Mouse (Mus musculus) midbrain, postnatal 0 days (tissue): Measurements from ENCODE around the gene Scd1. TPM values are rescaled to one million over a fixed set of nuclear protein-coding genes. Genes with fewer than 3 reads are reported as not detected.

Source experiments
- ATAC-seq: fragments of 200-750 bp; cut with Nextera tagmentation; 2 replicates; pipeline ENCODE4 v1.8.0; 2017; ENCODE audit warnings: moderate number of reproducible peaks, mild to moderate bottlenecking, moderate TSS enrichment, moderate library complexity; ENCODE audit not compliant: low FRiP score
- DNase-seq: peaks from one replicate; pipeline ENCODE4 v3.0.0-alpha.2; 2015; ENCODE audit warnings: low spot score
- H3K27ac ChIP-seq: fragments of 300-500 bp; sonication (generic); 2 replicates; pipeline ENCODE4 v1.5.1; 2014; ENCODE audit warnings: low read depth, mild to moderate bottlenecking, low read length, mixed read lengths
- H3K27me3 ChIP-seq: fragments of 300-500 bp; sonication (generic); 2 replicates; pipeline ENCODE4 v1.6.1; 2014; ENCODE audit warnings: low read length, control low read depth, mixed read lengths; ENCODE audit not compliant: insufficient read depth
- H3K36me3 ChIP-seq: fragments of 300-500 bp; sonication (generic); 2 replicates; pipeline ENCODE4 v1.6.1; 2014; ENCODE audit warnings: low read length, control low read depth, mixed read lengths; ENCODE audit not compliant: insufficient read depth
- H3K4me1 ChIP-seq: fragments of 300-500 bp; sonication (generic); 2 replicates; pipeline ENCODE4 v1.6.1; 2014; ENCODE audit warnings: mild to moderate bottlenecking, control low read depth, antibody characterized with exemption, low read length, mixed read lengths; ENCODE audit not compliant: insufficient read depth
- H3K4me2 ChIP-seq: fragments of 300-500 bp; sonication (generic); 2 replicates; pipeline ENCODE4 v1.6.1; 2014; ENCODE audit warnings: low read depth, mild to moderate bottlenecking, low read length, mixed read lengths; ENCODE audit not compliant: poor library complexity, severe bottlenecking
- H3K4me3 ChIP-seq: fragments of 300-500 bp; sonication (generic); 2 replicates; pipeline ENCODE4 v1.5.1; 2014; ENCODE audit warnings: low read depth, mild to moderate bottlenecking, low read length, moderate library complexity
- H3K9ac ChIP-seq: fragments of 300-500 bp; sonication (generic); replicated peaks from 2 replicates; pipeline ENCODE4 v1.6.1; 2014; ENCODE audit warnings: mild to moderate bottlenecking, low read length, moderate library complexity, mixed read lengths; ENCODE audit not compliant: poor library complexity, severe bottlenecking
- H3K9me3 ChIP-seq: fragments of 300-500 bp; sonication (generic); 2 replicates; pipeline ENCODE4 v1.6.1; 2016; ENCODE audit warnings: low read length, control low read depth
- CTCF ChIP-seq: IDR thresholded peaks from 2 replicates; pipeline ENCODE4 v1.5.1; 2016; ENCODE audit warnings: antibody characterized with exemption, mild to moderate bottlenecking
- WGBS: fragments of 180-500 bp; shearing (Covaris S2); extraction: QIAGEN DNeasy Blood & Tissue Kit; methylation state at CpG from one replicate; pipeline ENCODE4 v1.1.7; 2014; 5-methylcytosine and 5-hydroxymethylcytosine counted together
- polyA plus RNA-seq: library from polyadenylated mRNA; unstranded; fragments of >200 nt; fragmentation: Nextera tagmentation; extraction: Ambion mirVana; gene quantifications from 2 replicates; pipeline ENCODE4 v1.2.1, GENCODE M21; 2015
- total RNA-seq: library from RNA; depleted of rRNA; stranded (reverse); fragments of >200 nt; gene quantifications from 2 replicates; pipeline ENCODE4 v1.2.3, GENCODE M21; 2014; rRNA removed

Gene Scd1
- total and polyA plus RNA-seq, 2 experiments from 2014 or later = 7.1 to 42.3 TPM

- Histone ChIP-seq H3K4me3 (no peak overlapping the region), H3K4me2 (no peak overlapping the region), H3K9ac (no peak overlapping the region), H3K36me3 (no peaks in the 10 kb centered on the region), H3K9me3 (no peaks in the 10 kb centered on the region), H3K27ac (no peak overlapping the region), H3K4me1 (no peaks in the 10 kb centered on the region), H3K27me3 (no peaks in the 10 kb centered on the region)
- DNase-seq (no peak), ATAC-seq (no peak)
- WGBS = 87% methylated on average over 7 of the region's 7 CpGs
- TF ChIP-seq CTCF = no peak
Observed at GRCm38 (mm10) chr19:44351756-44352155, 55.9 kb downstream of the Scd1 start.

- no peak overlapping the region for H3K9ac ChIP-seq
- no peak overlapping the region for H3K27ac ChIP-seq
- TF ChIP-seq CTCF = no peak
- no peaks in the 10 kb centered on the region for H3K9me3 ChIP-seq
- 91% methylated on average over 8 of the region's 8 CpGs for WGBS
- H3K4me3 ChIP-seq = no peak overlapping the region
- DNase-seq (no peak), ATAC-seq (no peak)
- no peak overlapping the region for H3K4me2 ChIP-seq
- no peaks in the 10 kb centered on the region for H3K36me3 ChIP-seq
- no peaks in the 10 kb centered on the region for H3K4me1 ChIP-seq
- H3K27me3 ChIP-seq = no peaks in the 10 kb centered on the region
Observed at GRCm38 (mm10) chr19:44349689-44350088, 58.0 kb downstream of the Scd1 start.

Other genes with a start within 250 kb of the Scd1 start
- 0.27 TPM in 1 of 2 replicates, not detected in the other for gene Pkd2l1, start 215.4 kb downstream of the Scd1 start, total RNA-seq
- 0.06 and 0.07 TPM in 2 replicates for gene Pkd2l1, start 215.4 kb downstream of the Scd1 start, polyA plus RNA-seq
- 2.7 and 3.9 TPM in 2 replicates for gene Scd3, start 204.6 kb downstream of the Scd1 start, total RNA-seq
- 5.9 and 6.0 TPM in 2 replicates for gene Scd3, start 204.6 kb downstream of the Scd1 start, polyA plus RNA-seq
- gene Scd2, start 114.2 kb downstream of the Scd1 start, total RNA-seq = 905 and 948 TPM in 2 replicates
- gene Scd2, start 114.2 kb downstream of the Scd1 start, polyA plus RNA-seq = 224 and 226 TPM in 2 replicates
- 0.33 and 0.44 TPM in 2 replicates for gene Scd4, start 74.8 kb downstream of the Scd1 start, total RNA-seq
- gene Scd4, start 74.8 kb downstream of the Scd1 start, polyA plus RNA-seq = 0.17 TPM in 1 of 2 replicates, not detected in the other
- 0.05 TPM in 1 of 2 replicates, not detected in the other for gene Wnt8b, start 85.6 kb upstream of the Scd1 start, total RNA-seq
- 0.44 and 1.0 TPM in 2 replicates for gene Wnt8b, start 85.6 kb upstream of the Scd1 start, polyA plus RNA-seq
- gene Sec31b, start 138.0 kb upstream of the Scd1 start, total RNA-seq = 0.11 and 0.38 TPM in 2 replicates
- 0.13 and 0.26 TPM in 2 replicates for gene Sec31b, start 138.0 kb upstream of the Scd1 start, polyA plus RNA-seq
- not detected in 2 replicates for gene Gm20538, start 145.0 kb upstream of the Scd1 start, total RNA-seq
- gene Gm20538, start 145.0 kb upstream of the Scd1 start, polyA plus RNA-seq = not detected in 2 replicates
- 387 and 560 TPM in 2 replicates for gene Ndufb8, start 147.6 kb upstream of the Scd1 start, total RNA-seq
- gene Ndufb8, start 147.6 kb upstream of the Scd1 start, polyA plus RNA-seq = 841 and 914 TPM in 2 replicates
- 9.3 and 12.2 TPM in 2 replicates for gene Hif1an, start 155.0 kb upstream of the Scd1 start, total RNA-seq
- 15.8 and 18.1 TPM in 2 replicates for gene Hif1an, start 155.0 kb upstream of the Scd1 start, polyA plus RNA-seq